Mouse (Mus musculus) frontal cortex, postnatal 14 days (tissue): ENCODE measurements around the gene Ptgr2.
"Not testable (repeated sequence)": the region's sequence is repeated elsewhere in the genome, so short reads cannot be mapped to it uniquely, and the experiment has no call there.

Experiments used
- DNase-seq, 2 experiments: peaks; one replicate each; pipeline ENCODE4 v3.0.0; 2022; ENCODE audit warnings: low spot score in 2 of 2

The Ptgr2 gene

DNA sequence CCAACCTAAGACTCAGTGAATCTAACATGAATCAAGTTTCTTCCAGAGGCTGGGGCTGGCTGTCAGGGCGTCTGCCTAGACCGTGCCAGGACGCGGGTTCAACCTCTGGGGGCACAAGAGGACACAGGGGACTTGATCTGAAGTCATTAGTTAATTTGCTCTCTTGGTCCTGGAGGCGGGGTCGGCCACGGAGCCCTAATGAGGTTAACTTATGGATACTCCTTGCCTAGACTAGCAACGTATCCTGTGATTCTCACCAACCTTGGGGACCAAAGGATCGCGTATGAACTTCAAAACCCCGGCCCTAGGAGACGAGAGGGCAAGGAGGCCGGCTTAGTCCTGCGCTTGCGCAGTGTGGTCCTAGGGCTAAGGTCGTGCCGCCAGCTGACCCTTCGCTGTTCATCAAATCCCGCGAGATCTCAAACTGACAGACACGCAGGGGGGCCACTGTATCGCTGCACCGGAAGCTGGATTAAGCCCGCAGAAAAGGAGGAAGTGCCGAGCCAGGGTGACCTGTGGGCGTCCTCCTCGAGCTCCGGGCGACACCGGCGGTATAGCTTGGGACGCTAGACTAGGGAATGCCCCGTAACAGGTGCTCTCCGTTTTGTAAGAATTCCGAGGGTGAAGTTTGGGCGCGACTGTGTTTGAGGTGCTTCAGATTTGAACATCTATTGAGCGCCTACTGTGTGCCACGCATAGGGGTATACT, at the start of gene Ptgr2:
Gene Ptgr2 (plus strand): TSS at position 348 of the 708 bp plus-strand sequence.
- peak; percentile 80 to 90 for DNase-seq

DNA sequence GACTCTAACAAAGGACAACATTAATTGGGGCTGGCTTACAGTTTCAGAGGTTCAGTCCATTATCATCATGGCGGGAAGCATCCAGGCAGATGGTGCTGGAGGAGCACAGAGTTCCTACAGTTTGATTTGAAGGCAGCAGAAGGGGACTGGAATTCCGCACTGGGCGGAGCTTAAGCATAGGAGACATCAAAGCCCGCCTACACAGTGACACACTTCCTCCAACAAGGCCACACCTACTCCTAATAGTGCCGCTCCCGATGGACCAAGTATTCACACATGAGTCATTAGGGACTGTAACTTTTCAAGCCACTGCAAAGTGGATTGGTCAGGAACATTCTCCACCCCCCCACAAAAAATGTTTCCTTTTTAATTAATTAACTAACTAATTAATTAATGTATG, 49.5 kb upstream of the Ptgr2 start:
- no peak for DNase-seq

DNA sequence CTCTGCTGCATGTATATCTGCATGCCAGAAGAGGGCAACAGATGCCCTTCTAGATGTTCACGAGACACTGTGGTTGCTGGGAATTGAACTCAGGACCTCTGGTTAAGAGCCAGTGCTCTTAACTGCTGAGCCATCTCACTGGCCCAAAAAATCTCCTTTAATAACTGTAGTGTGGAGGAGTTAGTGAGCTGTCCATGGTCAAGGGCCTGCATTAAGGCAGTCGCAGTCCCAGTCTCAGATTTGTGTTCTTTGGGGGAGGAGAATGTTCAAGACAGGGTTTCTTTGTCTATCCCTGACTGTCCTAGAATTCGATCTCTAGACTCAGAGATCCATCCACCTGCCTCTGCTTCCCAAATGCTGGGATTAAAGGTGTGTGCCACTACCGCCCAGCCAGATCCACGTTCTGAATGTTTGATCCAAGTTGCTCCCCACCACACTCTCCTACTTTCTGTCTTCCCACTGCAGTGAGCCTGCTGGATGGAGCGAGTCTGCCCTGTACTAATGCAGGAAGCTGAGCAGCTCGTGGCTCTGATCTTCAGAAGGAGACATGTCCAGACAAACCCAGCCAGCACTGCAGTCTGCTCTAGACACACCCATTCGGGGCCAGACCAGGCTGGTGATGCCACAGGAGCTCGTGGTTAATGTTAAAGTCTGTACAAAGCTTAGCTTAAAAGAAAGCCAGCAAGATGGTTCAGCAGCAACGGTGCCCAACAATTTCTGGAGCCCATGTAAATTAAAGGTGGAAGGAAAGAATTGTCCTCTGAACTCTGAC, 48.9 kb upstream of the Ptgr2 start:
- DNase-seq = no peak

DNA sequence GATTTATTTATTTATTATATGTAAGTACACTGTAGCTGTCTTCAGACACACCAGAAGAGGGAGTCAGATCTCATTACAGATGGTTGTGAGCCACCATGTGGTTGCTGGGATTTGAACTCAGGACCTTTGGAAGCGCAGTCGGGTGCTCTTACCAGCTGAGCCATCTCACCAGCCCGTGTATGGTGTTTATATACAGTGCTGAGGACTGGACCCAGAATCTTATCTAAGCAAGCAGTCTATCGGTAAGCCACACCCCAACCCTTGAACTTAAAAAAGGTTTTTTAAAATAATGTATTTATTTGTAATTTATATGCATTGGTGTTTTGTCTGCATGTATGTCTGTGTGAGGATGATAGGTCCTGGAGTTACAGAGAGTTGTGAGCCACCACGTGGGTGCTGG, 48.0 kb upstream of the Ptgr2 start:
- DNase-seq = not testable (repeated sequence)

DNA sequence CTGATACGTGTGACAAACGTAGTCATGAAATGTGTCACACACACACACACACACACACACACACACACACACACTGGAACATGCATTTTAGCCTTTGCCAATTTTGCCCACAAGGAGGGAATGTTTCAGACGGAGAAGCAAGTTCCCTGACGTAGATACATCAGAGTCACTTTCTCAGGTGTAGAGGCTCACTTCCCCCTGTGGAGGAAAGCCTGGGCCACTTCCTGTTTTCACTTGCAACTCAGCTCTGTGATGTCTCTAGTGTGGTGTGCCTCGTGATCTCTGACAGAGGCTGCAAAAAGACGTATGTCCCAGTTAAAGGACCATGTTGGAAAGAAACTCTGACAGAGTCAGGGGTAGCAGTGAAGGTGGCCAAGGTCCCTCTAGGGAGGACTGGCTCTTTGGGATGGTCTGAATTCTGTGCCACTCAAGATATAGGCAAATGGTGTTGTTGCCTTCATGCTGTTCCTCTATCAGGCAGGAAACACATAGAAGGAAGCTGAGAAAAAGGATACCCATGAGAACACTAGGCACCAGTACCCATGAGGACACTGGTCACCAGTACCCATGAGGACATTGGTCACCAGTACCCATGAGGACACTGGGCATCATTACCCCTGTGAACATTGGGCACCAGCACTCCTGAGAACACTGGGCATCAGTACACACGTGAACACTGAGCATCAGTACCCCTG, 41.8 kb upstream of the Ptgr2 start:
- no peak for DNase-seq

DNA sequence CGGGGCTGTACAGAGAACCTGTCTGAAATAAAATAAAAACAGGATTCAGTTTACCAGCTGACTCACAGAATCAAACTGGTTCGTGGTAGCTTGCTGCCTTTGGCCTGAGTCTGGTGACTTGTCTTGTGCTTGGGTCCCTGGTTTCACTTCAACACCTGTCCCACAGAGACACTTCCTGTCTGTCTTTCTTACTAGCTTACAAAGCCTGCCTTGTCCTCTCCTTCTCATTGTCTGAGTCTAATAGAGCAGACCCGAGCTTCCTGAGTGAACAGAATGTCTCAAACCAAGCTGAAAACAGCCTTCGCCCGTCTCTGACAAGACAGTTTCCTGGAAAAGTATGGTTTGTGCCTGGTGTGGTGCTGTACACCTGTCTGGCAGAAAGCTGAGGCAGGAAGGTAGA, 39.3 kb upstream of the Ptgr2 start:
- DNase-seq = no peak

DNA sequence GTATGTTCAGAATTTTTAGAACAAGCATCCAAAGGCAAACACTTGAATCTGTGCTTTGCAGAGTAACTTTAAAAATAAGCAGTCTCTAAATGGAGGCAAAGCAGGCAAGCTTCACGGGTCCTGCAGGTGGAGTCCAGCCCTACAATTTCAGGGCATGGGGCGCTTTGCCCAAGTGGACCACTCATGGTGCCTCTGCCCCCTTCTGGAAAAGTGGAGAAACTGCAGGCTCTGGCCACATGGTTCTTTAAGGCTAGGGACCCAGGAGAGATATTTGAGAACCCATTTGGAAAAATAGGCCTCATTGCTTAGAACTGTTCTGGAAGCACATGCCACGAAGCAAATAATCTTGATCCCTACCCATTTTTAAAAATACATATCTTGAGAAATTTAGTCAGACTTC, 35.8 kb upstream of the Ptgr2 start:
- peak; percentile 14 to 23 for DNase-seq

DNA sequence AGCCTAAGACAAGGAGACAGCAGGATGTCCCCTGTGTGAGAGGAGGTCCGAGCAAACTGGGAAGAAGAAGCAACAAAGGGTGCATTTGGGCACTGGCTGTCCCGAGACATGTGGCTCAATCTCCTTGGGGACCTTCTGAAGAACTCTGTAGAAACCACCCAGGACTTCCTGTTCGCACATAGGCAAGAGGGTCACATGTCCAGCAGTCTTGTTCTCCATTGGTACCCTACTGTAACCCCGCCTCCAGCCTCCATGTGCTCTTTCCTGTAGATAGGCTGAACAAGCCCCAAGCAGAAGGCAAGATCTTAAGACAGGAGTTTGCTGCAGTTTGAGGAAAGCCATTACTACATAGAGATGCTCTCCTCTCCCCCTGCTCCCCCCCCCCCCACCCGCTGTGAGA, 32.2 kb upstream of the Ptgr2 start:
- DNase-seq = no peak

DNA sequence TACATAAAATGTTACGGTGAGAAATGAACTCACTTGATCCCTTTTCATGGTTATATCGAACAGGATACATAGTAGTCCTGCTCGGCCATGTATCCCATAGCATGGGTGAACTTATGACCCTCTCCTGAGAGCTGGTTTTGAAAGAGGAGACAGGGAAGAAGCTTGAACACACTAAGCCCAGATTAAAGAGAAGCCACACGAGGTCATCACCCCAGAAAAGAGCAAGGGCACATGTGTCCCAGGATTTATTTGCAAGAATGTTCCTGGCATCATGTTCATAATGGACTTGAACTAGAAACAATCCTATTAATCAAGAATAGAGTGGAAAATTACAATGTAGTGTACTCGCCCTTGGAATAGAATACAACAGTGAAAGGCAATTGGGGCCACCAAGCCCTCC, 30.1 kb upstream of the Ptgr2 start:
- no peak for DNase-seq

DNA sequence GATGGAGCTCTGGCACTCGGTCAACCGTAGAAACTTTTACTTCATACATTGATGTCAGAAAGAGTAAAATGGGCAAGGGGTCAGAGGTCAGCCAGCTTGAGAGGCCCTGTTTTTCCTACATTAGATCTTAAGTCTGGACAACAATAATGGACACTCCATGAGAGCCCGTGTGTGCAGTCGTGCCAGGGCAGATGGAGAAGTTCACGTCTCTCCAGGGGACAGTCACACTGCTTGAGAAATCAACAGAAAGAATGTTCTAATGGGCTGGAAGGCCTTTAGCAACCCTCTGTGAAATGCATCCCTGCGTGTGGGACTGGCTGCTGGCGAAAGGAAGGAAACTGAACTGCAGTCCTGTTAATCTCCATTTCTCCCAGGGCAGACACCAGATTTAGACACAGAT, 24.7 kb upstream of the Ptgr2 start:
- DNase-seq = no peak

DNA sequence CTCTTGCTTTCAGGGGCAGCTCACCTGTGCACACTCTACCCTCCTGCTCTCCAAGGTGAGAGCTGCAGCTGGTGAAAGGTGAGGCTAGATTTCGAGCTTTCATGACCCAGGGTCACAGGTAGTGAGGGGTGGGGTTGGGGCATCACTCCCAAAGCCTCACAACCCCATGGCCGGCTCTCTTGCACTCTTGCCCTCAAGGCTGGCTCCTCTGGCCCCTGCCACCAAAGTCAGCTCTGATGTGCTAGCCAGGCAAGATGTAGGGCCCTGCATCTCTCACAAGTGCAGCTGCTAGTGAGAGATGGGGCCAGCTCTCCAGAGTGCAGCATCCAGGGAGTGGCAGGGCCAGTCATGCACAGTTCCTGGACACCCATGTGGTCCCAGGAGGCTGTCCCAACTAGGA, 17.8 kb upstream of the Ptgr2 start:
- no peak for DNase-seq

DNA sequence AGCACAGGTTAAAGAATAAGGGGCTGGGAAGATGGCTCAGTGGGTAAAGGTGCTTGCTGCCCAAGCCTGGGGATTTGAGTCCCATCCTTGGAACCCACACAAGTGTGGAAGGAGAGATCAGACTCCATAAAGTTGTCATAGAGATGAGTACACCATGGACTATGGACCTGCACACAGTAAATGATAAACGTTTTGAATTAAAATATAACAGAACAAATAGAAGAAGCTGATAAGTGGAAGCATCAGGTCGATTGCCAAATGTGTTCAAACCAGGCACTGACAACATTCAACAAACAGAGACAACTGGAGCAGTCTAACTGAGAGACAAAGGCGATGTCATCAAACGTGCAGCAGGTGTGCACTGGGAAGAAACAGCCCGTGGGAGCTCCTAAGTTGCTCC, 11.7 kb upstream of the Ptgr2 start:
- no peak for DNase-seq

DNA sequence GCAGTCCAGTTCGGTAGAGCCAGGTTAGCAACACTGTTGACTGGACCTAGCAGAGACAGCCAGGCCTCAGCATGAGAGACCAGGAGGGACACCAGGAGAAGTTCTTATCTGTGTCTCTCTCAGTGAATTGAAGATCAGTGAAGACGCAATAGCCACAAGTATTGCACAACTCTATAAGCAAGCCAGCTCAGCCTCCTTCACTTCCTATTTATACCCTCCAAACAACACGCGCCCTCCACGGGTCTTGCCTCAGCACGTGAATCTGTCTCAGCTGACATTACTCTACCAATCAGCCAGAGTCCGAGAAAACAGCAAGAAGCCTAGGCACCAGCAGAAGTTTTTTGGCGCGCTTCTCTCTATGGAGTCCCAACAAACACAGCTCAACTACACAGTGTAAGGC, 9.7 kb upstream of the Ptgr2 start:
- DNase-seq = no peak

DNA sequence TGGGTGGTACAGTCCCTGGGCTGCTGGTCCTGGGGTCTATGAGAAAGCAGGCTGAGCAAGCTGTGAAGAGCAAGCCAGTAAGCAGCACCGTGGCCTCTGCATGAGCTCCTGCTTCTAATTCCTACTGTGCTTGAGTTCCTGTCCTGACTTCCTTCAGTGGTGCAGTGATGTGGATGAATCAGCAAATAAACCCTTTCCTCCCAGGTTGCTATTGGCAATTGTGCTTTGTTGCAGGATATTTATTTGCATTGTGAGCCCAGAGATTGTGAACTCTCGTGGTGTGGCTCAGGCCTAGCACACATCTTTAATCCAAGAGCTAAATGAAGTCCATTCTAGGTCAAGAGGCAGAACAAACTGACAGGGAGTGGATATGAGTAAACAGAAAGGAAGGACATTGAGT, 8.7 kb upstream of the Ptgr2 start:
- DNase-seq = no peak

DNA sequence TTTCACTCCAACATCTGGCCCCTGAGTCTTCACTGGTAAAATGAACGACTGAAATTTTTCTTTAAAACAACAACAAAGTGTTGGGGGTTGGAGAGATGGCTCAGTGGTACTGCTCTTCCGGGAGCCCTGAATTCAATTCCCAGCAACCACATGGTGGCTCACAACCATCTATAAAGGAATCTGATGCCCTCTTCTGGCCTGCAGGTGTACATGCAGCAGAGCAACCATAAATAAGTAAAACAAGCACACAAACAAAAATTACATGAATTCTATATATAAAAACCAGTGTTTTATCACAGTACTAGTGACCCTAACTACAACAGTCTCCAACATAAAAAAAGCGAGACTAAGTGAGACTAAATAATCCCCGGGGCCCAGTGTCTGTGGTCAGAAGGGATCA, 8.2 kb upstream of the Ptgr2 start:
- no peak for DNase-seq

DNA sequence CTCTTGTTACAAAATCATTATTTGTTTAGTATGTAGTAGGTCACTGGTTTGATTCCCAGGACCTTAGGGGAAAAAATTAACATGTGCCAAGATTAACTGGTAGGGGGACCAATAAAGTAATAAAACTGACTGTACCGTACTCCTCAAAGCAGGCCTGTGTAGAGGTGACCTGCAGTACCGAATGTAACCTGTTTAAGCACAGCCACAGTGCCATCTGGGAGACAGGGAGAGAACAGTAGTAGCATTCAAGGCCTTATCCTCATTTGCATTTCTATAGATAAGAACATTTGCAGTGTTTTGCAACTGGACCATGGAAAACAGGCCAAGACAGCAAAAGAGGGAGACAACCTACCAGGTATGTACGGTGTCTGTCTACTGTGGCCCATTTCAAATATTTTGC, 7.2 kb upstream of the Ptgr2 start:
- no peak for DNase-seq

DNA sequence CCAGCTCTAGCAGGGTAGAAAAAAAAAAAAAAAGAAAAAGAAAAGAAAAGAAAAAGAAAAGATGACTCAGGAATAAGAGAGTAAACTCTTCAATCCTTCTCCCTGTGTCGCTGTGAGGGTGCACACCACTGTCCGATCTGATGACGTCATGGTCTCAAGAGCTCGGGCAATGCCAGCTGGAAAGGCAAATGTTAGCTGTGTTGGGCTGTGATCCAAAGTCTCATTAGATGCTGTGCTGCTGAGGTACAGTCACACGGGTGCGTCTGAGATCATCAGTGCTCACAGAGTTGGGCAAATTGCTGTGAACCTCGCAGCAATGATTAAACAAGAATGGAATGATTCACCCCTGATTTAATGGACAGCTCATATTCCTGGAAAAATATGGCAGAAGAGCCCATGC, 6.1 kb upstream of the Ptgr2 start:
- no peak for DNase-seq

DNA sequence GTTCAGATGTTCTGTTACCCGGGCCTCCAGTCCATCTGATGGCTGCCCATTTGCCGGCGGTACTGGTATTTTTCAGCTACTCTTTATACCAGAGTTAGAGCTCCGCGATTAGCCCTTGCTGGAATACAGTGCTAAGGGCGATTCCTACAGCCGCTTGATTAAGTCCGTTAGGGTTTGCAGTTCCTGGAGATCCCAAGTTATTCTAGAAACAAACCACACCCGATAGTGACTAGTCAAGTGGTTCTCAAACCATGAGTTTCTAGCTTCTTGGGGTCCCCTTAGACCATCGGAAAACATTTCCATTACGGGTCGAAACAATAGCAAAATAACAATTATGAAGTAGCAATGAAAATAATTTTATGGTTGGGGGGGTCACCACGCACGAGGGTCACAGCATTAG, 641 bp upstream of the Ptgr2 start:
- DNase-seq = no peak

DNA sequence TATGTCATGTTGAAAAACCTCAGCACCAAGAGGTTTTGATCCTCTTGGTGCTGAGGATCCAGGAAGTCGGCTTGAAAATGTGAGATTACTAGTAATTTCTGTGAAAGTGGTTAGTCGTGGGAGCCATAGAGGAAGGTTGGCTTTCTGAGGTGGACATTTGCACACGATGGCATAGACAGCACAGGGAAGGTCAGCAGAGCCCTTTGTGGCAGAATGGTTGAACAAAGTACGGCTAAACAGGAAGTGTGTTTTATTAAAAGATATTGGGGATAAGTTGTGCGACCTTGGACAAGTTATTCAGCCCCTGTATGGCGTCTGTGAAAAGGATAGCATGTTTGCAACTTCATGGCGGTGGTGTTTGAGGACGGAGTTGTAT, 549 bp downstream of the Ptgr2 start:
- no peak for DNase-seq

DNA sequence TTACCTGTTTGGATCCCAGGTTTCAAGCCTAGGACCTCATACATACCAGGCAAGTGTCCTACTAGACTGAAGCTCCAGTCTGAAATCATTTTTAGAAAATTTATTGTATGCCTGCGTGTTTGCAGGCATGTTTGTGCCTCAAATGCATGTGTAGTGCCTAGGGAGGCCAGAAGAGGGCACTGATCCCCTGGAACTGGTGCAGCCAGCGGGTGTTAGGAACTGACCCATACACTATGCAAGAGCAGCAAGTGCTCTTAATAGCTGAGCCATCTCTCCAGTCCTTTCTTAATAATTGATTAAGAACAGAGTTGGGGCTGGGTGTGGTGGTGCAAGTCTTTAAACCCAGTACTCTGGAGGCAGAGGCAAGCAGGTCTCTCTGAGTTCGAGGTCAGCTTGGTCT, 3.4 kb downstream of the Ptgr2 start:
- no peak for DNase-seq

DNA sequence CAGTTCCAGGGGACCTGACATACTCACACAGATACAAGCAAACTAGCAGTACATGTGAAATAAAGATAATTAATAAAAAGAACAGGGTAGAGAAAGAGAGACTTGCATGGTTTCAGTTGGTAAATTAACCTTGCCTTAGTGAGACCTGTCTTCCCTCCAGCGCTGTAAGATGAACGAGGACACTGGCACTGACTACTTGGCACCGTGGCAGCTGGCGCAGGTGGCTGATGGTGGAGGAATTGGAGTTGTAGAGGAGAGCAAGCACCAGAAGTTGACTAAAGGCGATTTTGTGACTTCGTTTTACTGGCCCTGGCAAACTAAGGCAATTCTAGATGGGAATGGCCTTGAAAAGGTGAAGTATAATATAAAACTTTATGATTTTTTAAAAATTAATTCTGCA, 12.8 kb downstream of the Ptgr2 start:
- no peak for DNase-seq

DNA sequence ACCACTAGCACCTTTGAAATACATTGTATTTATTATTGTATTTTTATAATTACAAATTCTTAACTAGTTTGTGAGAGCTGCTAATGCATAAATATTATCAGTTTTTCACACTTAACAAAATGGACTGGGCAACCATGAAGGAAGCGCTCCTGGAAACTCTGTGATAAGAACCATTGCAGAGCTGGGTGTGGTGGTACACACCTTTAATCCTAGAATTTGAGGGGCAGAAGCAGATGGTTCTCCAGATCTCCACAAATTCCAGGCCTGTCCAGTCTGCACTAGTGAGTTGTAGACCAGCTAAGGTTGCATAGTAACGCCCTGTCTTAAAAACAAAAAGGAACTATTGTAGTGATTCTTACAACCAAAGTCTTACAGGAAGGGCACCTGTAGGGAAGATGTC, 14.2 kb downstream of the Ptgr2 start:
- no peak for DNase-seq

DNA sequence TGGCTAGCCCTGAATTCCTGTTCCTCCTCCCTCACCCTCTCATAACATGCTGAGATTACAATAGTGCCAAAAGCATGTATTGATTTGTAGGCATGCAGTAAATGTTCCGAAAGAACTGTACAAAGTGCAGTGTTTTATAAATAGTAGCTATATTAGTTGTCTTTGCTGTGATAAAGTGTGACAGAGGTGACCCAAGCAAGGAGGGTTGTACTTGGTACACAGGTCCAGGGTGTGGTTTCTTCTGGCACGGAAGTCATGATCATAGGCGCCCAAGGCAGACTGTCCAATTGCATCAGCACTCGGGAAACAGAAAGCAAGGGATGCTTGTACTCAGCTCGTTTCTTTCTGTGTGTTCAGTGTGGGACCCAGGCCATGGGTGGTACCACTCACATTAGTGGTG, 19.1 kb downstream of the Ptgr2 start:
- no peak for DNase-seq
